Mouse (Mus musculus): ENCODE measurements around the gene Esr1. TPM values are rescaled to one million over a fixed set of nuclear protein-coding genes. Genes with fewer than 3 reads are reported as not detected.
"Not testable (repeated sequence)": the region's sequence is repeated elsewhere in the genome, so short reads cannot be mapped to it uniquely, and the experiment has no call there.

Gene Esr1
- total and polyA plus RNA-seq, 3 experiments, result 0.82 TPM; not detected in 2

DNA sequence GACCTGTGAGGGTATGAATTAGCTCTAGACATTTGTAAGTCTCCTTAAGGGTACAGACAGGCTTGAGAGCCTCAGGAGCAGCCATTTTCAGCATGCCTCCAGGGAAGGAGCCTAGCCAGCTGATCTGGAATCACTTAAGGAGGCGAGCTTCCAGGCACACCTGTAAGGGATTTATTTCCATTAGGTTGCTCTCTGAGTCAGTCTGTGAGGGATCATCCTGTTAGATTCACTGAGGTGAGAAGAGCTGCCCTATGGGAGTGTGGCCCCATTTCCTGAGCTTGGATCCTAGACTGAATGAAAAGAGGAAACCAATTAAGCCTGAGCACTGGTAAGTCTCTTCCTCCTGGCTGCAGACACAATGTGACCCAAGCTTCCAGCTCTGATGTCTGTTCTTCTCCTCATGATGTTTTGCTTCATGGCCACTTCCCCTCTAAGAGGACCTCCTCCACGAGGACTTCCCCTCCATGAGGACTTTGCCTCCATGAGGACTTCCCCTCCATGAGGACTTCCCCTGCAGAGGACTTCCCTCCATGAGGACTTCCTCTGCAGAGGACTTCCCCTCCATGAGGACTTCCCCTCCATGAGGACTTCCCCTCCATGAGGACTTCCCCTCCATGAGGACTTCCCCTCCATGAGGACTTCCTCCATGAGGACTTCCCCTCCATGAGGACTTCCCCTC is 10.5 kb upstream of the Esr1 start:
- no peak for DNase-seq (ENCODE audit: low spot score)
- no peak overlapping the region for H3K4me3 ChIP-seq (ENCODE audit: low read depth, low read length)
- ATAC-seq (ENCODE audit: extremely low read depth, insufficient number of reproducible peaks, low FRiP score, poor library complexity, severe bottlenecking), result no peak
- TF ChIP-seq GATA2 (IDR thresholded peaks at IDR 0.05; ENCODE audit: borderline replicate concordance, low read depth, low read length), result no peak
- TF ChIP-seq TAL1 (conservative IDR thresholded peaks at IDR 0.05; ENCODE audit: low read depth, low read length), result no peak
- no peaks in the 10 kb centered on the region for H3K9me3 ChIP-seq (replicated peaks)
- no peaks in the 10 kb centered on the region for H3K4me1 ChIP-seq (ENCODE audit: insufficient read depth, low read depth, low read length)
- H3K36me3 ChIP-seq (replicated peaks), result no peaks in the 10 kb centered on the region
- H3K27me3 ChIP-seq (ENCODE audit: insufficient read depth, low read length), result no peaks in the 10 kb centered on the region

DNA sequence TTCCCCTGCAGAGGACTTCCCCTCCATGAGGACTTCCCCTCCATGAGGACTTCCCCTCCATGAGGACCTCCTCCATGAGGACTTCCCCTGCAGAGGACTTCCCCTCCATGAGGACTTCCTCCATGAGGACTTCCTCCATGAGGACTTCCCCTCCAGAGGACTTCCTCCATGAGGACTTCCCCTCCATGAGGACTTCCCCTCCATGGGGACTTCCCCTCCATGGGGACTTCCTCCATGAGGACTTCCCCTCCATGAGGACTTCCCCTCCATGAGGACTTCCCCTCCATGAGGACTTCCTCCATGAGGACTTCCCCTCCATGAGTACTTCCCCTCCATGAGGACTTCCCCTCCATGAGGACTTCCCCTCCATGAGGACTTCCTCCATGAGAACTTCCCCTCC is 9.8 kb upstream of the Esr1 start:
- H3K9me3 ChIP-seq (replicated peaks); H3K4me1 ChIP-seq (ENCODE audit: insufficient read depth, low read depth, low read length); H3K27me3 ChIP-seq (ENCODE audit: insufficient read depth, low read length); H3K36me3 ChIP-seq (replicated peaks); ATAC-seq (ENCODE audit: extremely low read depth, insufficient number of reproducible peaks, low FRiP score, poor library complexity, severe bottlenecking); DNase-seq (ENCODE audit: low spot score); H3K4me3 ChIP-seq (ENCODE audit: low read depth, low read length): not testable (repeated sequence)

DNA sequence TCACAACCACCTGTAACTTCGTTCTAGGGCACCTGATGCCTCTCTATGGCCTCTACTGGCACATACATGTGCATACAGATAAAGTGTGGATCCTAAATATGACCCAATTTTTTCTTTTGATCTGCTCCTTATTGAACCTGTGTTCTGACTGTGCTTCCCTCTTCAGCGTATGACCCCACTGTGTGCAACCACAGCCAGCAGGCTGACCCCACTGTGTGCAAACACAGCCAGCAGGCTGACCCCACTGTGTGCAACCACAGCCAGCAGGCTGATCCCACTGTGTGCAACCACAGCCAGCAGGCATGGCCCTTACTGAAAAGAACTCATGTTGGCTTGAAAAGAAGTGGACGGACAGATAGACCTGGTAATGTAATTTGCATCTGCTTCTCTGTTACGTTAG is 8.9 kb upstream of the Esr1 start:
- no peaks in the 10 kb centered on the region for H3K27me3 ChIP-seq (ENCODE audit: insufficient read depth, low read length)
- ATAC-seq (ENCODE audit: extremely low read depth, insufficient number of reproducible peaks, low FRiP score, poor library complexity, severe bottlenecking), result no peak
- H3K4me1 ChIP-seq (ENCODE audit: insufficient read depth, low read depth, low read length), result no peaks in the 10 kb centered on the region
- no peaks in the 10 kb centered on the region for H3K36me3 ChIP-seq (replicated peaks)
- H3K9me3 ChIP-seq (replicated peaks), result peaks cover 4% of the 10 kb centered on the region
- TF ChIP-seq GATA2 (IDR thresholded peaks at IDR 0.05; ENCODE audit: borderline replicate concordance, low read depth, low read length), result no peak
- no peak for TF ChIP-seq GATA1 (IDR thresholded peaks at IDR 0.05; ENCODE audit: borderline replicate concordance, low read length)
- TF ChIP-seq POLR2AphosphoS5 (IDR thresholded peaks at IDR 0.05; ENCODE audit: insufficient replicate concordance, low read depth, low read length), result no peak
- no peak for TF ChIP-seq CTCF (IDR thresholded peaks at IDR 0.05; ENCODE audit: low read depth, low read length)
- TF ChIP-seq TAL1 (conservative IDR thresholded peaks at IDR 0.05; ENCODE audit: low read depth, low read length), result no peak
- no peak overlapping the region for H3K4me3 ChIP-seq (ENCODE audit: low read depth, low read length)
- no peak for DNase-seq (ENCODE audit: low spot score)

DNA sequence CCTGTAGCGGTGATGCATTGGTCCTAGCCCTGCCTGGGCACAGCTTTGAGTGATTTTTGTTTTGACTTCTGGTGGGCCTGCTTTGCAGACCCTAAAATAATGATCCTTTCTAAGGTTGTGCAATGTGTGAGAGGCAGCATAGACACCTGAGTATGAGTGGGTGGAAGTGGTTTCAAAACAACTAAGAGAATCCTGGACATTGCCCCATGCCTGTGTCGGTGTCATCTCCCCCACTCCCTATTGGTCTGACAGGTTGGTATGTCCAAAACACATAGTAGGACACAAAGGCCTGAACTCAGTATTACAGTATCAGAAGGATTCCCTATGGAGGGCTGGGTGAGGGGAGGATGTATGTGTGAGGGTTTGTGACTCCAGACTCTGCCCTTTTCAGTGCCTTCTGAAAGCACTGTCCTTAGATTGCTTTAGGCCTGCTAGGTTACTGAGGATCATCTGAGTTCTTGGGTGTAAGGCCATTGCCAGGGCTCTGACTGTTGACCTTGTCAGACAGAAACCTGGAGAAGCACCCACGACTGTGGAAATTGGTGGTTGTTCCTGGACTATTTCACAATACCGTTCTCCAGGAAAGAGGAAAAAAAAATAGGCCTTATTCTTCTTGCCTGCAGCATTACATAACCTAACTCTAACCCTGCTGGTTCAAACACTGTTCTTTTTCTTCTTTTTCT is 6.7 kb upstream of the Esr1 start:
- no peak overlapping the region for H3K4me3 ChIP-seq (ENCODE audit: low read depth, low read length)
- H3K4me1 ChIP-seq (ENCODE audit: insufficient read depth, low read depth, low read length), result no peaks in the 10 kb centered on the region
- DNase-seq (ENCODE audit: low spot score) (no peak), ATAC-seq (ENCODE audit: extremely low read depth, insufficient number of reproducible peaks, low FRiP score, poor library complexity, severe bottlenecking) (no peak)
- H3K27me3 ChIP-seq (ENCODE audit: insufficient read depth, low read length), result no peaks in the 10 kb centered on the region
- H3K9me3 ChIP-seq (replicated peaks), result peaks cover 4% of the 10 kb centered on the region
- no peaks in the 10 kb centered on the region for H3K36me3 ChIP-seq (replicated peaks)
- TF ChIP-seq GATA2 (IDR thresholded peaks at IDR 0.05; ENCODE audit: borderline replicate concordance, low read depth, low read length) (no peak), GATA1 (IDR thresholded peaks at IDR 0.05; ENCODE audit: borderline replicate concordance, low read length) (no peak), POLR2AphosphoS5 (IDR thresholded peaks at IDR 0.05; ENCODE audit: insufficient replicate concordance, low read depth, low read length) (no peak), TAL1 (conservative IDR thresholded peaks at IDR 0.05; ENCODE audit: low read depth, low read length) (no peak), CTCF (IDR thresholded peaks at IDR 0.05; ENCODE audit: low read depth, low read length) (no peak)

DNA sequence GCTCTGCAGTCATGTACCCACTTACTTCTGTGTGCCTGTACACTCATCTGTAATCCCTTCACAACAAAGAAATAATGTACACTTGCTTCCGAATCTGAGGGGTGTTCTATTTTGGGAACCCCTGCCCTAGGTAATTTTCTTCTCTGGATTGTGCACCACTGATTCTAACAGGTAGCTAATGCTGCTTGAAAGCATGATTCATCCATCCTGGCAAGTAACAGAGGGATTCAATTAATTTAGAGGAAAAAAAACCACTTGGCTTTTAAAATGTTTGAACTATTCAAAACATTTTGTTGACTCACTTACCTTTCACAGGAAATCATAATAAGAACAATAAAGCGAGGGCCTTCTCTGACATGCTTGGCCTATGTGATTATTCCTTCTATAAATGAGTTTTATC is 1.2 kb upstream of the Esr1 start:
- Histone ChIP-seq H3K36me3 (replicated peaks) (no peaks in the 10 kb centered on the region), H3K4me3 (ENCODE audit: low read depth, low read length) (no peak overlapping the region), H3K4me1 (ENCODE audit: insufficient read depth, low read depth, low read length) (no peaks in the 10 kb centered on the region), H3K27me3 (ENCODE audit: insufficient read depth, low read length) (peaks cover 3% of the 10 kb centered on the region; the same call in 1 of the 2 replicates), H3K9me3 (replicated peaks) (peaks cover 4% of the 10 kb centered on the region)
- ATAC-seq (ENCODE audit: extremely low read depth, insufficient number of reproducible peaks, low FRiP score, poor library complexity, severe bottlenecking), result no peak
- TF ChIP-seq CTCF (IDR thresholded peaks at IDR 0.05; ENCODE audit: low read depth, low read length), result no peak
- no peak for TF ChIP-seq TAL1 (conservative IDR thresholded peaks at IDR 0.05; ENCODE audit: low read depth, low read length)
- TF ChIP-seq POLR2AphosphoS5 (IDR thresholded peaks at IDR 0.05; ENCODE audit: insufficient replicate concordance, low read depth, low read length), result no peak
- no peak for TF ChIP-seq GATA2 (IDR thresholded peaks at IDR 0.05; ENCODE audit: borderline replicate concordance, low read depth, low read length)
- no peak for TF ChIP-seq GATA1 (IDR thresholded peaks at IDR 0.05; ENCODE audit: borderline replicate concordance, low read length)
- no peak for DNase-seq (ENCODE audit: low spot score)

DNA sequence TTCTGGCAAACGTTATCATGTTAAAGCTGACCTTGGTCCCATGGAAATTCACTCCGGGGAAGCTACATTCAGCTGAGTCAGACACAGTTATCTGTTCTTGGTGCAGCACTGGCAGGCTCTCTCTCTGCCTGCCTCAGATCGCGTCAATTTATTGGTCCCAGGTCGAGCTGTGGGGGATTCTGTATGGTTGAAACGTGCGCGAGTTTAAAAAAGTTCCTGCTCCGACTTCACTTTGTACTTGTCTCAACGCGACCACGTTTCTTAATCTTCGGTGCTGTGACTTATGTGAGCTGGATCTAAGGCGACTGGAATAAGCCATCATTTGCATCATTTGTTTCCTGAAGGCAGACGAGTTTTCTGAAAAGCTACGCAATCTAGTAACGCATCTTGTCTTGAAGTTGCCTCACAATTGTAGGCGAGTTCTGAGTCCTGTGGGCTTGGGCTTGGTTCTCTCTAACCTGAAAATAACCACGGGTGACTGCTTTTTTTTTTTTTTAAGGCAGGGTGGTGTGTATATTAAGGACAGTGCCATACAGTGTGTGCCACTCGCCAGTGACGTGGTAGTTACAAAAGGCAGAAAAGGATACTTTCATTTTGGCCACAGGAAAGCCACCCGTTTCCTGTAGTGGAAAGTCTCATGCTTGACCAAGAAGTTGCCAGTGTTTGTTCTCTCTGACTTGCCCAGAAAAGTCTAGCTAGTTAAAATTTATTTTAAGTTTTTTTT is 1.1 kb downstream of the Esr1 start:
- Histone ChIP-seq H3K27me3 (ENCODE audit: insufficient read depth, low read length) (peaks cover 3% of the 10 kb centered on the region; the same call in 1 of the 2 replicates), H3K9me3 (replicated peaks) (no peaks in the 10 kb centered on the region), H3K4me1 (ENCODE audit: insufficient read depth, low read depth, low read length) (no peaks in the 10 kb centered on the region), H3K36me3 (replicated peaks) (no peaks in the 10 kb centered on the region), H3K4me3 (ENCODE audit: low read depth, low read length) (no peak overlapping the region)
- DNase-seq (ENCODE audit: low spot score) (no peak), ATAC-seq (ENCODE audit: extremely low read depth, insufficient number of reproducible peaks, low FRiP score, poor library complexity, severe bottlenecking) (no peak)
- TF ChIP-seq TAL1 (conservative IDR thresholded peaks at IDR 0.05; ENCODE audit: low read depth, low read length), result no peak
- no peak for TF ChIP-seq GATA1 (IDR thresholded peaks at IDR 0.05; ENCODE audit: borderline replicate concordance, low read length)
- TF ChIP-seq CTCF (IDR thresholded peaks at IDR 0.05; ENCODE audit: low read depth, low read length), result no peak
